Mouse (Mus musculus) forebrain, embryonic 11.5 days (tissue): ENCODE measurements at regions not wholly inside any gene's neighbourhood (a gene's known extent, or its start where the extent isn't known, plus 50 kb on each side); places are given as distances from the start of the nearest gene placed in this dataset.

Experiments
- ATAC-seq: fragments of 200-750 bp; cut with Nextera tagmentation; replicated peaks from 2 replicates; pipeline ENCODE4 v1.8.0; 2017; ENCODE audit warnings: moderate TSS enrichment; ENCODE audit not compliant: low FRiP score
- DNase-seq: peaks from one replicate; pipeline ENCODE4 v3.0.0-alpha.2; 2017; ENCODE audit warnings: low spot score
- H3K27ac ChIP-seq: fragments of 300-500 bp; sonication (generic); 2 replicates; pipeline ENCODE4 v1.5.1; 2014; ENCODE audit warnings: low read depth, low read length
- H3K27me3 ChIP-seq: fragments of 300-500 bp; sonication (generic); 2 replicates; pipeline ENCODE4 v1.6.1; 2014; ENCODE audit warnings: mild to moderate bottlenecking, low read length, mixed read lengths; ENCODE audit not compliant: control insufficient read depth, insufficient read depth
- H3K36me3 ChIP-seq: fragments of 300-500 bp; sonication (generic); 2 replicates; pipeline ENCODE4 v1.6.1; 2014; ENCODE audit warnings: mild to moderate bottlenecking, low read length, moderate library complexity, mixed read lengths; ENCODE audit not compliant: control insufficient read depth, insufficient read depth
- H3K4me1 ChIP-seq: fragments of 300-500 bp; sonication (generic); replicated peaks from 2 replicates; pipeline ENCODE4 v1.6.1; 2014; ENCODE audit warnings: low read length, mixed read lengths; ENCODE audit not compliant: control insufficient read depth, insufficient read depth
- H3K4me2 ChIP-seq: fragments of 300-500 bp; sonication (generic); 2 replicates; pipeline ENCODE4 v1.6.1; 2014; ENCODE audit warnings: low read depth, mild to moderate bottlenecking, low read length, moderate library complexity, mixed read lengths; ENCODE audit not compliant: severe bottlenecking
- H3K4me3 ChIP-seq: fragments of 300-500 bp; sonication (generic); 2 replicates; pipeline ENCODE4 v1.5.1; 2014; ENCODE audit warnings: low read depth, low read length
- H3K9ac ChIP-seq: fragments of 300-500 bp; sonication (generic); 2 replicates; pipeline ENCODE4 v1.6.1; 2014; ENCODE audit warnings: low read length
- H3K9me3 ChIP-seq: fragments of 300-500 bp; sonication (generic); 2 replicates; pipeline ENCODE4 v1.6.1; 2016; ENCODE audit warnings: low read length, mixed read lengths; ENCODE audit not compliant: control insufficient read depth
- whole genome bisulfite sequencing: fragments of 180-500 bp; shearing (Covaris S2); extraction: QIAGEN DNeasy Blood & Tissue Kit; methylation state at CpG from one replicate; pipeline ENCODE4 v1.1.7; 2014; 5-methylcytosine and 5-hydroxymethylcytosine counted together

DNA sequence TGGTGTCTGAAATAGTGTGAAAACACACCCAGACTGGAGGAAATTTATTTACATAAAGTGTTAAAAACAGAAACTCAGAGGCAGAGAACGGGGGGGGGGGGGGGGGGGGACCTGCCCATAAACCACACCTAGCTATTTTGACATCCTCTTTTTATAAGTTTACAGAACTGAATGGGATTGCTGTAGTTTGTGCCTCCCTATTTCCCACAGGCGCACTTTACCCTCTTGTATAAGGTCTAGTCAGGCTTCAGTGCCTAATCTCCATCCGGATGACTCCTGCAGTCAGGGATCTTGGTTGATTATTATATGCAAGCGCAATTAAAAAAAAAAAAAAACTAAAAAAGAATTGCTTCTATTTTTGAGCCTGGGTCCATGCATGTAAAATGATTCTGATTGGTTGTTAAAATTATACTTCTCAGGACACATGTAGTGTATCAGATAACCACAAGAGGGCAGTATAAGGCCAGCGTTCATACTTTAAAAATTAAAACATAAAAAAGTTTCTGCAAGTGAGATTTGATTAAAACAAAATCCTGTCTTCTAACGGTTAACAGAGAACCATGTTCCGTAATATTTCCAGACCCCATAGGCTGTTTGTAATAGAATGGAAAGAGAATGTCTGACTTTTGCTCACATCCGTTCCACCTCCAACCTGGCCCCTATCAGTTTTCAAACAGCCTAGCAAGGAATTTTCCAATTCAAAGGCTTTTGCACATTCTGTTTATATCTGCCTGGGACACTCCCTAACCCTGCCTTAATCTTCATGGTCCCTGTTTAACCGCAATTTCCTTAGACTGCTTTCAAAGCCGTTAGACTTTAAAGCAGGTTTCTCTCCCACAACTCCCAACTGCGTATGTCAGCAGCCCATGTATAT is 242.6 kb downstream of the Lipi start:
- 52% methylated on average over 10 of the region's 11 CpGs for WGBS
- Histone ChIP-seq H3K4me1 (no peaks in the 10 kb centered on the region), H3K36me3 (no peaks in the 10 kb centered on the region), H3K4me3 (no peak overlapping the region), H3K4me2 (no peak overlapping the region), H3K27me3 (no peaks in the 10 kb centered on the region), H3K9me3 (no peaks in the 10 kb centered on the region), H3K9ac (no peak overlapping the region), H3K27ac (no peak overlapping the region)
- DNase-seq (no peak), ATAC-seq (peak; percentile 47)

DNA sequence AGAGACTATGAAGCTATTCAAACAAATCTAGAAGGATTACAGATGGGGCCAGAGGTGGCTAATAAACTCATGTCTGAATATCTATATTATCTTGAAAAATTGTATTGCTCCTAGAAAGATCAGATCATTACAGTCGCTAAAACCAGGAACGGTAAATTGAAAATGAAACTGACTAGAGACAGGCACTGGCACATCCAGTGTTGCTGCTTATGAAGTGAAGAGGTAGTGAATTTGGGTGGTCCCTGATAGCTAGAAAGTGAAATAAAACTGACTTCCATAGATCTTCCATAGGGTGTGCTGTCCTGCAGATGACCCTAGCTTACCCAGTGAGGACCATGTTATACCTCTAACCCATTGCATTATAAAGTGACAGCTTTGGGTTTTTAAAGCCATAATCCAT is 251.6 kb downstream of the Lipi start:
- H3K9me3 ChIP-seq, result no peaks in the 10 kb centered on the region
- H3K4me1 ChIP-seq, result no peaks in the 10 kb centered on the region
- DNase-seq, result no peak
- no peak overlapping the region for H3K27ac ChIP-seq
- H3K4me2 ChIP-seq, result no peak overlapping the region
- no peak overlapping the region for H3K4me3 ChIP-seq
- ATAC-seq, result no peak
- H3K9ac ChIP-seq, result no peak overlapping the region
- H3K27me3 ChIP-seq, result no peaks in the 10 kb centered on the region
- H3K36me3 ChIP-seq, result no peaks in the 10 kb centered on the region
- 94% methylated on average over 2 of the region's 2 CpGs for WGBS

DNA sequence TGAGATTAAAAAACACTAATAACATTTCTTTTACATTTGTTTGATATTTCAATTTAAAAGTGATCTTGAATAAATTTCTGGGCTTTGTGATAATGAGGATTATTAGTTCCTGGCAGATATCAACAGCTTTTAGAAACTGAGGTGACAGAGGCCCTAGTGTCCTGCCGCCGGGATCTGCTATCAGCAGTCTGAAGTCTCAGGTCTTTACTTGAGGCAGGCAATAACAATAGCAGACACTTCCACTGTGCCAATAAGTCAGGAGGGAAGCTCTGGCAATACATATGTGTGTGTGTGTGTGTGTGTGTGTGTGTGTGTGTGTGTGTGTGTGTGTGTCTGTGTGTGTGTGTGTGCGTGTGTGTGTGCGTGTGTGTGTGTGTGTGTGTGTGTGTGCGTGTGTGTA is 252.1 kb downstream of the Lipi start:
- Histone ChIP-seq H3K27ac (no peak overlapping the region), H3K4me1 (no peaks in the 10 kb centered on the region), H3K9ac (no peak overlapping the region), H3K27me3 (no peaks in the 10 kb centered on the region), H3K36me3 (no peaks in the 10 kb centered on the region), H3K4me2 (no peak overlapping the region), H3K4me3 (no peak overlapping the region), H3K9me3 (no peaks in the 10 kb centered on the region)
- ATAC-seq (no peak), DNase-seq (no peak)
- WGBS, result 78% methylated on average over 5 of the region's 5 CpGs

DNA sequence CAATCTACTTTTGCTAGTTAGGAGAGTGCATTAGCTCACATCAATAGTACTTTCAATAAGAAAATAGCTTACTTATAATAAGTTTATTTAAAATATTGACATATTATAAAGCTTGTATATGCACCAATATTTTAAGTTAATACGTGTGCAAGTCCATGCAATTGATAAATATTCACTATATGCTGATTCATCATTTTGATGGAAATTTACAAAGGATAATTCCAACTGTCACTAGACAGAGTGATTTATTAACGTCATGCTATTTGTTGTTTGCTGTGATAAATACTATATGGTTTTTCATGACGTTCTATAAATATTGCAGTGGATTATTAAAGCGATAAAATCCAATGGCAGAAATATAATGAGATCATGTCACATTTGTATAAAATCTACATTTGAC is 253.0 kb downstream of the Lipi start:
- ATAC-seq (no peak), DNase-seq (no peak)
- WGBS, result 93% methylated on average over 4 of the region's 4 CpGs
- Histone ChIP-seq H3K36me3 (no peaks in the 10 kb centered on the region), H3K27ac (no peak overlapping the region), H3K27me3 (no peaks in the 10 kb centered on the region), H3K9me3 (no peaks in the 10 kb centered on the region), H3K9ac (no peak overlapping the region), H3K4me1 (no peaks in the 10 kb centered on the region), H3K4me2 (no peak overlapping the region), H3K4me3 (no peak overlapping the region)

DNA sequence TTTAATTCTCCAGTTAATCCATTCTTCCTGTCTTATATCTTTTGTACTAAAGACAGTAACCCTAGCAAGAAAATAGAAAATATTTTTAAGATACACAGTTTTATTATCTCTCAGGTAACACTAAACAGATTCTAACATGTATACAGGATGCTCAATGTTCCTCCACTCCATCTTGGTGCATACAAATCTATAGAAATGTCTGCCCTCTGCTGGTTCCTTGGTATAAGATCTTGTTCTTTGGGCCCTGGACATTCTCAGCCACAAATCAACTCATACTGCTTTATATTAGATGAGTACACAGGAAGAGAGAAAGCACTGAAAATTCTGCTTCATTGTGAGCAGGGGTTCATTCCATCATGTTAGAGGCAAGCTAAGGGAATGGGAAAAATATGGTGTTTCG is 260.6 kb downstream of the Lipi start:
- 0 out of 2 replicates have a peak, but pooled peaks have one; percentile 49 for ATAC-seq
- Histone ChIP-seq H3K9me3 (no peaks in the 10 kb centered on the region), H3K27ac (no peak overlapping the region), H3K4me2 (no peak overlapping the region), H3K27me3 (no peaks in the 10 kb centered on the region), H3K9ac (no peak overlapping the region), H3K4me3 (no peak overlapping the region), H3K36me3 (no peaks in the 10 kb centered on the region), H3K4me1 (no peaks in the 10 kb centered on the region)
- DNase-seq, result no peak
- 82% methylated on average over 1 of the region's 1 CpGs for WGBS

DNA sequence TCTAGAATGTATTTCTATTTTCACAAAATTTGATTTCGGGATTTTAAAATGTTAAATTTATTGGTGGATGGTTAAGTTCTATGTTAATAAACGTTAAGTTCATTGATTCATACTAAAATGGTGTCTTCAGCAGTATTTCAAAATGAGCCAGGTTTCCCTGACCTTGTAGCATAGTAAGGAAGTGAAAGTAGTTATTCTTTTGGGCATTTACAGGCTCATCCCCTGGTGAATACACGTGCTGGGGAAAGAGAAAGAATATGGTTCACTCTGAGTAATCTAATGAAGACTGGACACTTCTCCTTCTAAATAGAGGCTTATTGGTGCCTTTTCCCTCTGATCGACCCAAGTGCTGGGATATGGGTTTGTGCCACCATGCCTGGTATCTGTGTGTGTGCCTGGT is 281.1 kb downstream of the Lipi start:
- Histone ChIP-seq H3K27ac (no peak overlapping the region), H3K4me2 (no peak overlapping the region), H3K4me3 (no peak overlapping the region), H3K9me3 (no peaks in the 10 kb centered on the region), H3K9ac (no peak overlapping the region), H3K27me3 (no peaks in the 10 kb centered on the region), H3K4me1 (no peaks in the 10 kb centered on the region), H3K36me3 (no peaks in the 10 kb centered on the region)
- no peak for ATAC-seq
- no peak for DNase-seq
- 76% methylated on average over 4 of the region's 4 CpGs for WGBS

DNA sequence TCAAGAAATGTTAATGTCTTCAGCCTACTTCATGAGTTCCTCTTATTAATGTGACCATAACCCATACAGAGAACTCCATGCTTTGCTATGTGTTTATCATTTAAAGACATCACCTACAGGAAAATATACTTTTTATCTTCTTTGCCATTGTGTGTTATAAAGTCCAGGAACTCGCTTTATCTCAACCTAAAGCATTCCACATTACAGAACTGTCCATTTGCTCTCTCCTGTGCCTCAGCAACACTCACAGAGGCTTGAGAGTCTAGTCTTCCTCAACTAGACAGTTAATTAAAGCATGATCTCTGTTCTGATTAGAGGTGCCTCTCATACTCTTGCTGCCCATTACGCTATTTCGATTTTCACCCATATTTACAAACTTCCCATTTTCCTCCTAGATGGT is 288.4 kb downstream of the Lipi start:
- H3K4me3 ChIP-seq, result no peak overlapping the region
- H3K36me3 ChIP-seq, result no peaks in the 10 kb centered on the region
- no peak overlapping the region for H3K4me2 ChIP-seq
- ATAC-seq (no peak), DNase-seq (no peak)
- no peaks in the 10 kb centered on the region for H3K27me3 ChIP-seq
- 91% methylated on average over 3 of the region's 3 CpGs for WGBS
- H3K9ac ChIP-seq, result no peak overlapping the region
- no peaks in the 10 kb centered on the region for H3K4me1 ChIP-seq
- no peaks in the 10 kb centered on the region for H3K9me3 ChIP-seq
- no peak overlapping the region for H3K27ac ChIP-seq

DNA sequence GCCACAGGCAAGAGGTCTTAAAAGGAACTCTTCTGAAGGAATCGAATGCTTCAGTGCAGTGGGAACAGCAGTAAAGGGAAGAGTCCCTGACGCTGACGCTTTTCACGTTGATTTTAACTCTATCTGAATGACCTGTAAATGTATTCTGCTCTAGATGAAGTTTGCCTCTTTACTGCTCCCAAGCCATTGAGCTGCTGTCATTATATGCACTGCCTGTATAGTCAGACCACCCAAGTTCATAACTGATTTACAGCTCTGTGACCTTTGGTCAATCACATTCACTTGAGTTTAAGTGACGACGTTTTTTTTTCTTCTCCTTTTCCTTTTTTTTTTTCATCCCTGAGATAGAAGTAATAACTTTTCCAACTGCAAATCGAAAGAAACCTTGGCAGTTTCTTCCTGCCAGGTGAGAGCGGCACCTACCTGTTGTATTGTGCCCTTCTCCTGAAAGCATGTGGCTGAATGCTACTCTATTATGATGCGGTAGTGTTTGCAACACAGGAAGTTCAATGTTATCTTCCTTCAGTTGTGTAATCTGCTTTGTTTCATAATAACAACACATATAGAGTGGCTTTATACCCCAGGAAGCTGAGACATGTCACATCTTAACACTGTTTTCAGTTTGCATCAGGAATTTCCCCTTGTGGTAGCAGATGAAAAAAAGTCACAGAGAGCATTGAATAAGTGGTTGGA is 293.0 kb downstream of the Lipi start:
- Histone ChIP-seq H3K4me2 (no peak overlapping the region), H3K36me3 (no peaks in the 10 kb centered on the region), H3K9ac (no peak overlapping the region), H3K27ac (no peak overlapping the region), H3K27me3 (no peaks in the 10 kb centered on the region), H3K9me3 (no peaks in the 10 kb centered on the region), H3K4me3 (no peak overlapping the region), H3K4me1 (no peaks in the 10 kb centered on the region)
- ATAC-seq, result no peak
- WGBS, result 87% methylated on average over 9 of the region's 9 CpGs
- DNase-seq, result no peak
